Mouse (Mus musculus) left cerebral cortex, adult 11 months (tissue): ENCODE results near the gene Socs1.

Source experiments
- DNase-seq: peaks from one replicate; pipeline ENCODE4 v3.0.0; 2022; ENCODE audit warnings: low spot score

Gene Socs1

GRCm38 (mm10) chr16:10786782-10787547, 1.6 kb upstream of the Socs1 start:
- DNase-seq, result no peak

DNA sequence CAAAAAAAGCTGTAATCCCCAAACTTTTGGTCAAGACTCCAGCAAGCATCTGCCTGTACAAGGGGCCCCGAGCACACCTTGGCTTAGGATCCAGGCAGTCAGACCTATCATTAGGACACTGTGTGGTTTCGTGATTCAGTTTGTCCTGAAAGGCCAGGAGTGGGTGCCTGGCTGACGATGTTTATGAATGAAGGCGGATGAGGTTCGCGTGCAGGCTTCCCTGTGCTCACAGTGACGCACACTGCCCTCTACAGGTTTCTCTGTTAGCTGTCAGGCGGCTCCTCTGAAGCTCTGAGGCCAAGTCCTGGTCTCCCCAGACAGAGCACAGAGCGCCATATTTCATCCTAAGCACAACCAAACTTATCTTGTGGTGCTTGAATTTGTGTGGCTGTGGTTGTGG, 952 bp upstream of the Socs1 start:
- DNase-seq, result peak; percentile 73

- peak; percentile 67 for DNase-seq
Measured at GRCm38 (mm10) chr16:10784793-10785370, 454 bp downstream of the Socs1 start.

DNA sequence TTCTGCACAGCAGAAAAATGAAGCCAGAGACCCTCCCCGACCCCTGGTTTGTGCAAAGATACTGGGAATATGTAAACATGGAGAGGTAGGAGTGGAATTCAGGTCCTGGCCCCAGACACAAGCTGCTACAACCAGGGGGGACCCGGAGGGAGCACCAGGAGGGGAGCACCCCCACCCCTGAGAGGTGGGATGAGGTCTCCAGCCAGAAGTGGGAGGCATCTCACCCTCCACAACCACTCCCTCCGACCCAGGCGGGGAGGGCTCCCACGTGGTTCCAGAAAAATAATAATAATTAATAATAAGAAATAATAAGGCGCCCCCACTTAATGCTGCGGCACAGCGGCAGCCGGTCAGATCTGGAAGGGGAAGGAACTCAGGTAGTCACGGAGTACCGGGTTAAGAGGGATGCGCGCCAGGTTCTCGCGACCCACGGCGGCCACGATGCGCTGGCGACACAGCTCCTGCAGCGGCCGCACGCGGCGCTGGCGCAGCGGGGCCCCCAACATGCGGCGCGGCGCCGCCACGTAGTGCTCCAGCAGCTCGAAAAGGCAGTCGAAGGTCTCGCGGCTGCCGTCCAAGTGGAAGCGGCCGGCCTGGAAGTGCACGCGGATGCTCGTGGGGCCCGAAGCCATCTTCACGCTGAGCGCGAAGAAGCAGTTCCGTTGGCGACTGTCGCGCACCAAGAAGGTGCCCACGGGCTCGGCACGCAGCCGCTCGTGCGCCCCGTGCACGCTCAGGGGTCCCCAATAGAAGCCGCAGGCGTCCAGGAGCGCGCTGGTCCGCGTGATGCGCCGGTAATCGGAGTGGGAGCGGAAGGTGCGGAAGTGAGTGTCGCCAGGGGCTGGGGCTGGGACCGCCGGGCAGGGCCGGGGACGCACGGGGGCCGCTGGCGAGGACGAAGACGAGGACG, 1.2 kb downstream of the Socs1 start:
- DNase-seq, result no peak

DNA sequence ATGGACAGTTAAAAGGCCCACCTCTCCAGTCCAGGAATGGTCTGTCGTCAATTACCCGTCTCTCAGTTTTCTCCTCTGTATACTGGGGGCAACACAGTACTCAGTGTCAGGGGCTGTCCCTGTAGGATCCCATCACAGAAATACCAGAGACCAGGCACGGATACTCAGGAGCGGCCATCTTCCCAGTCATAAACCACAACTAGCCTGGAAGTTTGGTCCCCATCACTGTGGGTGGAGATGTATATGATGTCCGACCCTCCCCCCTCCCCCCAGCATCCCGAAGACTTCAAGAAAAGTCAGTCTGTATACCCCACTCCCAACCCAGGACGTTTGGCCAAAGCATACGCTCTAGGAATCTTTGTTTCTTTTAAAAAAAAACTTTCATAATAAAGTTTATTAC, 1.9 kb downstream of the Socs1 start:
- DNase-seq, result no peak

DNA sequence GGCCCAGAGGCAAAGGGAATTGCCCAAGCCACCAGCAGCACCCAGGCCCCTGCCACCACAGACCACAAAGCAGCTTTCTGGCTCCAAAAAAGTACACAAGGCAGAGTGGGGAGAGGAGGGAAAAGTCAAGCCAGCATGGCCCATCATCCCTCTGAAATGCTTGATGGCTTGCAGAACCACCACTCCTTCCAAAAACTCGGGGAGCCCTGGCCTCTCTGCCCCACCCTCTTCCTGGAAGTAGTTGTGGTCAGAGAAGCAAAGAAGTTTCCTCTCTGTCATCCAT, 2.2 kb downstream of the Socs1 start:
- no peak for DNase-seq

DNA sequence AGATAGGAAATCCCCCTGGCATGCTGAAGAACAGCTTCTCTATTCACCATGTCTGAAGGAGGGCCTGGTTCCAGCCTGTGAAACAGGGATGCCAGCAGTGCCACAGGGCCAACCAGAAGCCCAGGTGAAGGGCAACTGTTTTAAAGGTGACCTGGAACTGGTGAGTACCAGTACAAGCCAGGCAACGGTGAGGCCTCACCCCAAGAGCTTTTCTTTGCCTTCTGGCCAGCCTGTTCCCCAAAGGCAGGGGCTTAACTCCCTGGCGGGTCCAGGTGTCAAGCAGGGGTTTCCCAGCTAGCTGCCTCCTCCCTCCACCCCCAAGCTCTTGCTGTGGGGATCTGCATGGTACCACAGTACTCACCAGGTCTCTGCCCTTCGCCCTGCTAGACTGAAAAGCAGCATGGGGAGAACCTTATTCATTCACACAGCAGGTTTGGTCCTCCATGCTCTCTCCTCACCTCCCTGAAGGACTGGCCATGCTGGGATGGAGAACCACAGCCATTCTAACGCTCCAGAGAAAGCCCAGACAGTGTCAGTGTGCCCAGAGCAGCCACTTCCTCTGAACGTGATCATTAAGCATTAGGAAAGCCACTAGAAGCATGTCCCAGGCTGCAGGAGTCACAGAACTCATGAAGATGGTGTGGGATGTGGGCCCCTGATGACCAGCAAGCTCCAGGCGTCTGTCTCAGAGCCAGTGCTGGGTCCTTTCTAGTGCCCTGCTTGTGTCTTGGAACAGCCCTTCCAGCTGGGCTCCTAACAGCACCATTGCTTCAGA, 2.8 kb downstream of the Socs1 start:
- no peak for DNase-seq

DNA sequence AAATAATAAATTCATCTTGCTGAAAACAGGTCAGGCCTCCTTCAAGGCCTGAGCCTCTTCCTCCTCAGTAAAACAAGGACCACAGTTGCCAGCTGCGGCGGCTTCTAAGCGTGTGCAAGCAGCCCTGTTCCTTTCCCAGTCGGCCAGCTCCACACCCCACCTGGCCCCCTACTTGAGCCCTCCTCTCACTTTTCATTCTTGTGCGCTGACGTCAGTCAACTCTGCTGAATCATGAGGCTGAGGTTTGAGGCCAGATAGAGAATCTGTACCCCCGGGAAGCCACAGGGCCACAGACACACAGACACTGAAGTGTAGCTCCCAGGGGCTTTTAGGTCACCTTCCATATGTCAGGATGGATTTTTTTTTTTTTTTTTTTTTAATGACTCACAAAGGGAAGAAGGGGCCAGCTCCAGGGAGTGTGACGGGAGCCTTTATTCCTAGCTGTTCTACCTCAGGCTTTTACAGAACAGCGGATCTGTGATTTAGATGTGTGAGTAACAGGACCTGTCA, 3.4 kb downstream of the Socs1 start:
- no peak for DNase-seq

DNA sequence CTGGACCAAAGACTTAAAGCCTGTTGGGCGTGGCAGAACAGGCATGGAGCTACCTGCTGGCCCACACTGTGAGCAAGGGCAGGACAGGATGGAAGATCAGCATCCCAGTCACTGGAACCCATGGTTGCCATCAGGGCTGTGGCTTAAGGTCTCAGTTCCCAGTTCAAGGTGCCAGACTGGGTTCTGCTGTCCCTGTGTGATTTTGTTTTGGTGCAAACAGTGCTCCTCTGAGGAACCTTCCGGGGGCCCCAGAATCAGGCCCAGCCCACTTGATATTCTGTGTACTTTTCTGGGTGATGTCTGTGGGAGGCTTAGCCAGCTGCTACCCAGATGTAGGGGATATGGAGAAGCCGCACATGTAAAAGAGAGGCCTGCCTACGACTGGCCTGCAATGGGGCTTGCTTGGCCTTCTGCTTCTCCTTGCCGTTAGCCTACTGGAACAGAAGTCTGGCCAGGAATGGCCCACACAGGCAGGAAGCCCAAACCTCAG, 4.7 kb downstream of the Socs1 start:
- no peak for DNase-seq

GRCm38 (mm10) chr16:10777579-10778160, 7.7 kb downstream of the Socs1 start:
- no peak for DNase-seq

DNA sequence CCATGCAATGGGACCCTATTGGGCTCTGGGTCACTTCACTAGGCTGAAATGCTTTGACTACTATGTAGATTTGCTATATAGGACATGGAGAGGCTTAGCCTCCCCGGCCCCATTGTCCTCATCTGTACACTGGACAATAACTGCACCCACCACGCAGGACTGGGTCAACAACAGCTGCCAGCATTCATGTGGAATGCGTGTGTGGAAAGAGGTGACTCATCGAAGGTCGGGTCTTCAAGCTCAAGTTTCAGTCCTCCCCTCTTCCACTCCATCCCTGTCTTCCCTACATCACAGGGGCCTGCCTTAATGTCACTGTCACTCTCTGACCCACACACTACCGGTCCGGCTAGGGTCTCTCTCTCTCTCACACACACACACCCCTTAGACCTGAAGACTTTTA, 9.0 kb downstream of the Socs1 start:
- DNase-seq, result no peak

DNA sequence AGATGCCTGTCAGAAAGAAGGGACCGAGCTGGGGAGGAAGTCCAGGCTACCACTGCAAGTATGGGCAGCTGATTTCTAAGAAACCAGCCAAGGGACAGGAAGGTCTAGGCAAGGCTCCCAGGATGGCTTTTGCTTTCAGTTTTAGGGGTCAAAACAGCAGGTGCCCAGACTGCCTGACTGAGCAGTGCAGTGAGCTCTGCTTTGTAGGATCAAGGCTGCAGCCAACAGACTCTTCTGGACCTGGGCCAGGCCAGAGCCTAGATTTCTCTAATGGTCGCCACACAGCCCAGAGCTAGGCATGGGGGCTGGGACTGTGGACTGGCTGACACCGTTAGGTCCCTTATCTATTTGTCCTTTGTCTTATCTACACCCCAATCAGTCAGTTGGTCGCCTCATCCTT, 10.6 kb downstream of the Socs1 start:
- DNase-seq, result no peak

GRCm38 (mm10) chr16:10773543-10773942, 11.8 kb downstream of the Socs1 start:
- no peak for DNase-seq

GRCm38 (mm10) chr16:10771769-10772510, 13.4 kb downstream of the Socs1 start:
- DNase-seq, result no peak

DNA sequence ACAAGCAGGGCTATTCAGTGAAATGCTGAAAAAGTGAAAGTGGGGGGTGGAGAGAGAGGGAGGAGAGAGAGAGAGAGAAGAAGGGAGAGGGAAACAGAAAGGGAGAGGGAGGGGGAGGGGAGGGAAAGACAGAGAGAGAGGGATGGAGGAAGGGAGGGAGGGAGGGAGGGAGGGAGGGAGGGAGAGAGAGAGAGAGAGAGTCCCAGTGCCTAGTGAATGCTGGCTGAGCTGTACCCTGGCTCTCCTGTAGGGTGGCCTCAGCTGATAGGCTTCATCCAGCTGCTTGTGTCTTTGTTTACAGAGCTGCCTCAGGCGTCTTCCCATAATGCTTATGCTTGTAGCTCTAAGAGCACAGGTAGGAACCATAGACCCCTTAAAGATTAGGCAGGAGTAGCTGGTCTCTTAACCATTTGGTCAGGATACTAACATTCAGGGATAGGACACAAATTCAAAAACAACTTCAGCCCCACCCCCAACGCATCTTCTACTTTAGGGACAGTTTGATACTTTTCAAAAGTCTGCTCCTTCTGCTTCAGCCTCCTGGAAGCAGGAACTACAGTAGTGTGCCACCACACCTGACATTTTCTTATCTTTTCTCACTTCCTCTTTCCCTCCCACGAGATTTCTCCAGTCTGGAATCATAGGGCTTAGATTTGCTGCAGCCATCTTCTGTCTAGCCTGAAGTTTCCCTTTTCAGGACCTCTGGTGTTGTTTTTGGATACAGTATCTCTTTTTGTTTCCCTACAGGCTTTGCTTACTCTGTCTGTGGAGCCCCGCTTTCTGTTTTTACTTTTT, 14.6 kb downstream of the Socs1 start:
- DNase-seq, result no peak

DNA sequence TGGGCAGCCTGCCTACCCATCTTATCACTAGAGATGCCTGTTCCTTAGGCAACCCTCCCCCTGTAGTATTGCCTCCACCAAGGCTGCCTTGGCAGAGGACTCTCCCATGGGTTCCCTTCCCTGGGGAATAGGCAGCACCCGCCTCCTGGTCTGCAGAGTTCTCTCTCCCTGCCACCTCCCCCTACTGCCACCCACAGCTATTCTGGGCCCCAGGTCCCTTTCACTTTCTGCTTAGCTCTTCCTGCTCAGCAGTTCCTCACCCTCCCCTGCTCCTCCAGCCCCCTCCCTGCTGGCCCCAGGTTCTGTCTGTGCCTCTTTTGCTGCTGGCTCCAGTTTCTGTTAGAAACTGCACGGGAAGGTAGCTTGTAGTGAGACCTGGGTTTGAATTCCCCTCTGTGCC, 15.7 kb downstream of the Socs1 start:
- DNase-seq, result peak; percentile 17

DNA sequence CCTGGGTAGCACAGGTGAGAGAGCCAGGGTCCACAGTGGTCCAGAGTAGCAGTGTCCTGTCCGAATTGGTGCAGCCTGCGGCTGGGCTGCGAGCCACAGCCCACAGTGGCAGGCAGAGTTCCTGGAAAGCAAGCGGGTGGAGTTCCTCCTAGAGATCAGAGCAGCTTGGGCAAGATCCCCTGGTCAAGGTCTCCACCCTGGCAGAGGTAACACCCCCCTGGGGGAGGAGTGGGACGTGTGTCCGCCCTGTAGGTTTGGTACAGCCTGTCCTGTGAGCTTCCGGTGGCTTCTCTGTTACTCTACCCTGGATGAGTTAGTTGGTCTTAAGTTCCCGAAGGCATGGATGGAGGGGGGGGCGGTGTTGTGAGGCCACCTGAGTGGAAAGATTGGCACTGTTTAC, 16.5 kb downstream of the Socs1 start:
- DNase-seq, result no peak

- DNase-seq, result peak; percentile 48
Measured at GRCm38 (mm10) chr16:10767158-10767557, 18.2 kb downstream of the Socs1 start.

GRCm38 (mm10) chr16:10764323-10764722, 21.0 kb downstream of the Socs1 start:
- DNase-seq, result no peak
